Mouse (Mus musculus) C2C12 (cell line): ENCODE measurements around the gene Thbs3.

Experiments
- CTCF ChIP-seq: IDR thresholded peaks from one replicate; pipeline ENCODE4 v1.5.1; 2011; ENCODE audit not compliant: control insufficient read depth, insufficient read depth, insufficient read length
- MAX ChIP-seq: IDR thresholded peaks from one replicate; pipeline ENCODE4 v1.6.1; 2011; ENCODE audit warnings: mild to moderate bottlenecking, control low read depth
- USF1 ChIP-seq: IDR thresholded peaks from one replicate; pipeline ENCODE4 v1.6.1; 2011; ENCODE audit warnings: low read depth, mild to moderate bottlenecking, control low read depth, moderate library complexity

GRCm38 (mm10) chr3:89206079-89206478 is 8.9 kb upstream of the Thbs3 start:
- TF ChIP-seq USF1, result no peak
- TF ChIP-seq MAX, result no peak
- no peak for TF ChIP-seq CTCF
